Mouse (Mus musculus) G1E (cell line): ENCODE measurements around the gene Wwc2.
"Not testable (repeated sequence)": the region's sequence is repeated elsewhere in the genome, so short reads cannot be mapped to it uniquely, and the experiment has no call there.

Experiments
- CTCF ChIP-seq: IDR thresholded peaks from 2 replicates; pipeline ENCODE4 v1.5.1; 2012; ENCODE audit warnings: low read depth, low read length, inconsistent platforms, mixed read lengths
- GATA1 ChIP-seq: IDR thresholded peaks from 2 replicates; pipeline ENCODE4 v1.6.1; 2012; ENCODE audit warnings: borderline replicate concordance, low read length, inconsistent platforms, mixed read lengths
- GATA2 ChIP-seq: IDR thresholded peaks from 2 replicates; pipeline ENCODE4 v1.6.1; 2012; ENCODE audit warnings: low read depth, low read length, inconsistent platforms, borderline replicate concordance
- POLR2AphosphoS5 ChIP-seq: IDR thresholded peaks from 2 replicates; pipeline ENCODE4 v1.6.1; 2012; ENCODE audit warnings: low read depth, low read length, inconsistent platforms; ENCODE audit not compliant: insufficient replicate concordance
- TAL1 ChIP-seq: conservative IDR thresholded peaks from 2 replicates; pipeline ENCODE4 v1.6.1; 2012; ENCODE audit warnings: low read depth, low read length, inconsistent platforms, mixed read lengths

DNA sequence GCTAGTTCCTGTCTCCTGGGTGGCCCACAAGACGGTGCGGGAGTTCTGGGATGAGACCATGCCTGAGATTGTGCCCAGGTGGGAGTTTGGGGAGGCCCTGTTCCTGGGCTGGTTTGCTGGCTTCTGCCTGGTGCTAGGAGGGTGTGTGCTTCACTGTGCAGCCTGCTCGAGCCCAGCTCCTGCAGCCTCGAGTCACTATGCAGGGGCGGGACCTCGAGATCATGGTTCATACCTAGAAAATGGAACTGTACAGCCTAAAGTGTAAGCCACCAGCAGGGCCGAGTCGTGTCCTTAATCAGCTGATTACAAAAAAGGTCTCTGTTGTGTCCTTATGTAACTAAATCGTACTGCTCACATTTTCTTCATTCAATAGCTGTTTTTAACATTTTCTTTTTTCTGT, 168.2 kb downstream of the Wwc2 start:
- TF ChIP-seq CTCF, GATA1, TAL1, GATA2, POLR2AphosphoS5: not testable (repeated sequence)
